ENCODE assay signal across 7 mouse cellular contexts in genomic region chr12:75596154-75597002, GRCm38 (mm10). TPM values are rescaled to one million over a fixed set of nuclear protein-coding genes. Genes with fewer than 3 reads are reported as not detected.
DNase-seq lines count a peak whose midpoint lies in the region; ATAC-seq lines count a peak whose summit lies in the region.

Gene Ppp2r5e, minus strand, starts transcription at chr12:75596245.

- no peaks in the 10 kb centered on the region for H3K4me1 ChIP-seq in embryonic facial prominence, embryonic 11.5 days (ENCODE audit: control insufficient read depth, insufficient read depth, low read length)
- peaks cover 28% of the 10 kb centered on the region for H3K4me1 ChIP-seq in limb, embryonic 10.5 days
- H3K4me1 ChIP-seq in midbrain, embryonic 13.5 days (replicated peaks) = peaks cover 24% of the 10 kb centered on the region

- peak; percentile 99 for ATAC-seq in embryonic facial prominence, embryonic 11.5 days (replicated peaks; ENCODE audit: insufficient number of reproducible peaks, low FRiP score, low TSS enrichment, low read depth)
- peak; percentile 94 for ATAC-seq in granulocyte monocyte progenitor cell, adult 5-6 weeks (replicated peaks; ENCODE audit: poor library complexity, severe bottlenecking)
- ATAC-seq in midbrain, embryonic 13.5 days = peak; percentile 99

- WGBS in embryonic facial prominence, embryonic 11.5 days = under 1% methylated on average over 72 of the region's 72 CpGs
- under 1% methylated on average over 72 of the region's 72 CpGs for WGBS in limb, embryonic 10.5 days
- under 1% methylated on average over 72 of the region's 72 CpGs for WGBS in midbrain, embryonic 13.5 days

- H3K4me2 ChIP-seq in embryonic facial prominence, embryonic 11.5 days (ENCODE audit: low read depth, low read length) = peak within 1 kb of the TSS; percentile 81
- H3K4me2 ChIP-seq in midbrain, embryonic 13.5 days (replicated peaks) = peak within 1 kb of the TSS; percentile 86

- peak within 1 kb of the TSS; percentile 98 for H3K9ac ChIP-seq in embryonic facial prominence, embryonic 11.5 days (replicated peaks; ENCODE audit: low read length)
- H3K9ac ChIP-seq in midbrain, embryonic 13.5 days (replicated peaks) = peak within 1 kb of the TSS; percentile 99

- no peaks in the 10 kb centered on the region for H3K9me3 ChIP-seq in embryonic facial prominence, embryonic 11.5 days (replicated peaks; ENCODE audit: control insufficient read depth, low read length)
- no peaks in the 10 kb centered on the region for H3K9me3 ChIP-seq in limb, embryonic 10.5 days (replicated peaks)
- no peaks in the 10 kb centered on the region for H3K9me3 ChIP-seq in midbrain, embryonic 13.5 days

- H3K36me3 ChIP-seq in embryonic facial prominence, embryonic 11.5 days (replicated peaks; ENCODE audit: control insufficient read depth, insufficient read depth, low read depth, low read length) = no peaks in the 10 kb centered on the region
- peaks cover 20% of the 10 kb centered on the region for H3K36me3 ChIP-seq in limb, embryonic 10.5 days
- H3K36me3 ChIP-seq in midbrain, embryonic 13.5 days = peaks cover 11% of the 10 kb centered on the region

- DNase-seq in adrenal gland, postnatal 14 days = peak; percentile 100
- DNase-seq in embryonic facial prominence, embryonic 11.5 days (ENCODE audit: low spot score) = peak; percentile 99
- DNase-seq in kidney, adult 11 months = peak; percentile 99
- DNase-seq in limb, embryonic 10.5 days (ENCODE audit: low spot score) = peak; percentile 100
- DNase-seq in spleen, adult 12 weeks (ENCODE audit: low spot score) = peak; percentile 96

- H3K4me3 ChIP-seq in embryonic facial prominence, embryonic 11.5 days (ENCODE audit: low read depth, low read length) = peak within 1 kb of the TSS; percentile 100
- H3K4me3 ChIP-seq in limb, embryonic 10.5 days = peak within 1 kb of the TSS; percentile 100
- peak within 1 kb of the TSS; percentile 100 for H3K4me3 ChIP-seq in midbrain, embryonic 13.5 days (replicated peaks)

- no peaks in the 10 kb centered on the region for H3K27me3 ChIP-seq in embryonic facial prominence, embryonic 11.5 days (ENCODE audit: control insufficient read depth, insufficient read depth, low read length)
- no peaks in the 10 kb centered on the region for H3K27me3 ChIP-seq in limb, embryonic 10.5 days (ENCODE audit: low read depth, poor library complexity, severe bottlenecking)
- H3K27me3 ChIP-seq in midbrain, embryonic 13.5 days = no peaks in the 10 kb centered on the region

- peak within 1 kb of the TSS; percentile 91 for H3K27ac ChIP-seq in embryonic facial prominence, embryonic 11.5 days (replicated peaks; ENCODE audit: low read depth, low read length)
- H3K27ac ChIP-seq in limb, embryonic 10.5 days = peak within 1 kb of the TSS; percentile 94
- H3K27ac ChIP-seq in midbrain, embryonic 13.5 days = peak within 1 kb of the TSS; percentile 99

RNA-seq across cellular contexts. Expression of gene Ppp2r5e, which starts in this region (rescaled TPM):
- 44.4 and 47.5 TPM in 2 replicates for total RNA-seq in adrenal gland, postnatal 14 days (2021)
- polyA plus RNA-seq in embryonic facial prominence, embryonic 11.5 days (2014; fragmentation: Nextera tagmentation; extraction: Ambion mirVana) = 18.7 TPM in 2 replicates
- 20.9 and 22.4 TPM in 2 replicates for total RNA-seq in granulocyte monocyte progenitor cell, adult 5-6 weeks (2014; fragmentation: Nextera tagmentation)
- 11.2 and 12.9 TPM in 2 replicates for total RNA-seq in granulocyte monocyte progenitor cell, adult 5-6 weeks (2017)
- polyA plus RNA-seq in limb, embryonic 10.5 days (2016; fragmentation: Nextera tagmentation; extraction: Ambion mirVana) = 12.6 and 12.7 TPM in 2 replicates
- polyA plus RNA-seq in midbrain, embryonic 13.5 days (2015; fragmentation: Nextera tagmentation; extraction: Ambion mirVana) = 21.4 TPM in 2 replicates

Comparison
In these comparisons a context has a peak if more than half of its experiments do, and no peak if none do; other contexts are left out.
1. Peak in every context shown above with its lines: DNase-seq, ATAC-seq, H3K4me3 ChIP-seq and H3K27ac ChIP-seq.